Mouse (Mus musculus): ENCODE results near the gene Ltbp4. TPM values are rescaled to one million over a fixed set of nuclear protein-coding genes. Genes with fewer than 3 reads are reported as not detected.

Gene Ltbp4
- polyA plus RNA-seq, 1 experiment from 2014 or later: 66.0 TPM

GRCm38 (mm10) chr7:27324161-27324560 lies 13.3 kb downstream of the Ltbp4 start:
- Histone ChIP-seq H3K9ac (no peak overlapping the region), H3K27me3 (peaks cover 50% of the 10 kb centered on the region), H3K4me3 (no peak overlapping the region), H3K9me3 (no peaks in the 10 kb centered on the region), H3K4me1 (peaks cover 19% of the 10 kb centered on the region), H3K27ac (no peak overlapping the region), H3K36me3 (peaks cover 30% of the 10 kb centered on the region), H3K4me2 (no peak overlapping the region)
- no peak for ATAC-seq (ENCODE audit: insufficient number of reproducible peaks, low FRiP score, low TSS enrichment, low read depth)
- 94% methylated on average over 11 of the region's 11 CpGs for WGBS

GRCm38 (mm10) chr7:27323001-27323400 lies 14.5 kb downstream of the Ltbp4 start:
- peaks cover 41% of the 10 kb centered on the region for H3K27me3 ChIP-seq

GRCm38 (mm10) chr7:27322291-27322690 lies 15.2 kb downstream of the Ltbp4 start:
- Histone ChIP-seq H3K36me3 (peaks cover 33% of the 10 kb centered on the region), H3K27ac (no peak overlapping the region), H3K4me2 (no peak overlapping the region), H3K9me3 (no peaks in the 10 kb centered on the region), H3K4me1 (peaks cover 13% of the 10 kb centered on the region), H3K9ac (no peak overlapping the region), H3K27me3 (peaks cover 36% of the 10 kb centered on the region), H3K4me3 (no peak overlapping the region)
- 19% methylated on average over 13 of the region's 13 CpGs for WGBS
- no peak for ATAC-seq (ENCODE audit: insufficient number of reproducible peaks, low FRiP score, low TSS enrichment, low read depth)

More at GRCm38 (mm10) chr7:27323001-27323400, 14.5 kb downstream of the Ltbp4 start:
- Histone ChIP-seq H3K36me3 (peaks cover 31% of the 10 kb centered on the region), H3K9ac (no peak overlapping the region), H3K27ac (no peak overlapping the region), H3K9me3 (no peaks in the 10 kb centered on the region), H3K4me1 (peaks cover 13% of the 10 kb centered on the region), H3K4me3 (no peak overlapping the region), H3K4me2 (no peak overlapping the region)
- WGBS: 92% methylated on average over 5 of the region's 5 CpGs
- ATAC-seq (ENCODE audit: insufficient number of reproducible peaks, low FRiP score, low TSS enrichment, low read depth): no peak

- H3K36me3 ChIP-seq: peaks cover 31% of the 10 kb centered on the region
- H3K9me3 ChIP-seq: no peaks in the 10 kb centered on the region
- no peaks in the 10 kb centered on the region for H3K4me1 ChIP-seq
- no peak overlapping the region for H3K4me2 ChIP-seq
- no peak overlapping the region for H3K9ac ChIP-seq
- H3K27me3 ChIP-seq: peaks cover 12% of the 10 kb centered on the region
- ATAC-seq (ENCODE audit: insufficient number of reproducible peaks, low FRiP score, low TSS enrichment, low read depth): no peak
- H3K27ac ChIP-seq: no peak overlapping the region
- no peak overlapping the region for H3K4me3 ChIP-seq
- 92% methylated on average over 22 of the region's 22 CpGs for WGBS
Measured at GRCm38 (mm10) chr7:27319411-27319810, 18.1 kb downstream of the Ltbp4 start.

GRCm38 (mm10) chr7:27315958-27316357 lies 21.5 kb downstream of the Ltbp4 start:
- Histone ChIP-seq H3K4me2 (no peak overlapping the region), H3K27me3 (0 out of 2 replicates have a peak, but pooled peaks cover 3% of the 10 kb centered on the region), H3K4me1 (no peaks in the 10 kb centered on the region), H3K27ac (no peak overlapping the region), H3K4me3 (no peak overlapping the region), H3K9me3 (no peaks in the 10 kb centered on the region), H3K9ac (no peak overlapping the region), H3K36me3 (peaks cover 34% of the 10 kb centered on the region)
- ATAC-seq (ENCODE audit: insufficient number of reproducible peaks, low FRiP score, low TSS enrichment, low read depth): 0 out of 2 replicates have a peak, but pooled peaks have one; percentile 60
- WGBS: 32% methylated on average over 7 of the region's 7 CpGs

GRCm38 (mm10) chr7:27314393-27314792 lies 23.1 kb downstream of the Ltbp4 start:
- Histone ChIP-seq H3K27ac (no peak overlapping the region), H3K4me3 (no peak overlapping the region), H3K9ac (no peak overlapping the region), H3K27me3 (peaks cover 7% of the 10 kb centered on the region; the same call in 1 of the 2 replicates), H3K4me2 (no peak overlapping the region), H3K4me1 (peaks cover 10% of the 10 kb centered on the region), H3K9me3 (no peaks in the 10 kb centered on the region), H3K36me3 (peaks cover 28% of the 10 kb centered on the region)
- 88% methylated on average over 3 of the region's 3 CpGs for WGBS
- ATAC-seq (ENCODE audit: insufficient number of reproducible peaks, low FRiP score, low TSS enrichment, low read depth): no peak

GRCm38 (mm10) chr7:27311651-27312284 lies 25.7 kb downstream of the Ltbp4 start:
- no peak overlapping the region for H3K4me2 ChIP-seq
- ATAC-seq (ENCODE audit: insufficient number of reproducible peaks, low FRiP score, low TSS enrichment, low read depth): no peak
- 86% methylated on average over 12 of the region's 12 CpGs for WGBS

GRCm38 (mm10) chr7:27310996-27311535 lies 26.4 kb downstream of the Ltbp4 start:
- H3K4me1 ChIP-seq: peaks cover 16% of the 10 kb centered on the region
- no peak overlapping the region for H3K4me3 ChIP-seq
- no peak overlapping the region for H3K9ac ChIP-seq
- H3K27ac ChIP-seq: no peak overlapping the region
- WGBS: 37% methylated on average over 8 of the region's 8 CpGs
- H3K27me3 ChIP-seq: peaks cover 7% of the 10 kb centered on the region; the same call in 1 of the 2 replicates
- no peak for ATAC-seq (ENCODE audit: insufficient number of reproducible peaks, low FRiP score, low TSS enrichment, low read depth)
- no peaks in the 10 kb centered on the region for H3K9me3 ChIP-seq
- peaks cover 20% of the 10 kb centered on the region for H3K36me3 ChIP-seq
- no peak overlapping the region for H3K4me2 ChIP-seq

More at GRCm38 (mm10) chr7:27311651-27312284, 25.7 kb downstream of the Ltbp4 start:
- H3K27me3 ChIP-seq: peaks cover 7% of the 10 kb centered on the region; the same call in 1 of the 2 replicates
- H3K27ac ChIP-seq: no peak overlapping the region
- no peak overlapping the region for H3K9ac ChIP-seq
- H3K4me1 ChIP-seq: peaks cover 16% of the 10 kb centered on the region
- H3K36me3 ChIP-seq: peaks cover 20% of the 10 kb centered on the region
- H3K4me3 ChIP-seq: no peak overlapping the region
- no peaks in the 10 kb centered on the region for H3K9me3 ChIP-seq

- Histone ChIP-seq H3K4me3 (no peak overlapping the region), H3K27ac (no peak overlapping the region), H3K36me3 (peaks cover 26% of the 10 kb centered on the region), H3K4me1 (peaks cover 16% of the 10 kb centered on the region), H3K9ac (no peak overlapping the region), H3K4me2 (peak overlapping the region; percentile 22), H3K27me3 (peaks cover 7% of the 10 kb centered on the region; the same call in 1 of the 2 replicates), H3K9me3 (no peaks in the 10 kb centered on the region)
- WGBS: 10% methylated on average over 17 of the region's 17 CpGs
- ATAC-seq (ENCODE audit: insufficient number of reproducible peaks, low FRiP score, low TSS enrichment, low read depth): no peak
Measured at GRCm38 (mm10) chr7:27310306-27310705, 27.2 kb downstream of the Ltbp4 start.

GRCm38 (mm10) chr7:27309832-27310231 lies 27.7 kb downstream of the Ltbp4 start:
- no peak for ATAC-seq (ENCODE audit: insufficient number of reproducible peaks, low FRiP score, low TSS enrichment, low read depth)
- Histone ChIP-seq H3K4me1 (peaks cover 16% of the 10 kb centered on the region), H3K4me2 (no peak overlapping the region), H3K9me3 (no peaks in the 10 kb centered on the region), H3K27me3 (peaks cover 7% of the 10 kb centered on the region; the same call in 1 of the 2 replicates), H3K4me3 (no peak overlapping the region), H3K27ac (no peak overlapping the region), H3K36me3 (peaks cover 29% of the 10 kb centered on the region), H3K9ac (no peak overlapping the region)
- 63% methylated on average over 3 of the region's 3 CpGs for WGBS

GRCm38 (mm10) chr7:27308821-27309549 lies 28.5 kb downstream of the Ltbp4 start:
- Histone ChIP-seq H3K36me3 (peaks cover 23% of the 10 kb centered on the region), H3K9ac (no peak overlapping the region), H3K27me3 (peaks cover 7% of the 10 kb centered on the region; the same call in 1 of the 2 replicates), H3K4me3 (peak overlapping the region; percentile 33), H3K27ac (0 out of 2 replicates have a peak overlapping the region, but pooled peaks have one; percentile 27), H3K4me1 (peaks cover 16% of the 10 kb centered on the region), H3K4me2 (peak overlapping the region; percentile 52), H3K9me3 (no peaks in the 10 kb centered on the region)
- 9% methylated on average over 28 of the region's 28 CpGs for WGBS
- ATAC-seq (ENCODE audit: insufficient number of reproducible peaks, low FRiP score, low TSS enrichment, low read depth): 0 out of 2 replicates have a peak, but pooled peaks have one; percentile 36

- Histone ChIP-seq H3K9ac (no peak overlapping the region), H3K9me3 (no peaks in the 10 kb centered on the region), H3K4me2 (no peak overlapping the region), H3K36me3 (peaks cover 9% of the 10 kb centered on the region; the same call in 1 of the 2 replicates), H3K4me3 (no peak overlapping the region), H3K27ac (no peak overlapping the region), H3K27me3 (peaks cover 7% of the 10 kb centered on the region; the same call in 1 of the 2 replicates), H3K4me1 (peaks cover 16% of the 10 kb centered on the region)
- 69% methylated on average over 9 of the region's 9 CpGs for WGBS
- ATAC-seq (ENCODE audit: insufficient number of reproducible peaks, low FRiP score, low TSS enrichment, low read depth): no peak
Measured at GRCm38 (mm10) chr7:27307551-27307950, 29.9 kb downstream of the Ltbp4 start.

All from limb, embryonic 15.5 days (tissue).